Mouse (Mus musculus): ENCODE data around the gene Parva. TPM values are rescaled to one million over a fixed set of nuclear protein-coding genes. Genes with fewer than 3 reads are reported as not detected.

Parva gene
- polyA plus RNA-seq, 1 experiment from 2014 or later = 65.8 TPM

Other genes starting within 250 kb of the Parva start
- 128 and 145 TPM in 2 replicates for gene Mical2, start 201.6 kb upstream of the Parva start, polyA plus RNA-seq (2015; fragmentation: Nextera tagmentation; extraction: Ambion mirVana)